Mouse (Mus musculus) naive thymus-derived CD4-positive, alpha-beta T cell, adult 5 months (primary cell): ENCODE measurements around the gene Pgrmc2. TPM values are rescaled to one million over a fixed set of nuclear protein-coding genes. Genes with fewer than 3 reads are reported as not detected.

Experiments
- polyA plus RNA-seq: library from polyadenylated mRNA; unstranded; fragments of 100-300 nt; shearing (Covaris generic); gene quantifications from one replicate; pipeline ENCODE4 v1.2.1, GENCODE M21; 2017

The Pgrmc2 gene
- 21.4 TPM for polyA plus RNA-seq

DNA sequence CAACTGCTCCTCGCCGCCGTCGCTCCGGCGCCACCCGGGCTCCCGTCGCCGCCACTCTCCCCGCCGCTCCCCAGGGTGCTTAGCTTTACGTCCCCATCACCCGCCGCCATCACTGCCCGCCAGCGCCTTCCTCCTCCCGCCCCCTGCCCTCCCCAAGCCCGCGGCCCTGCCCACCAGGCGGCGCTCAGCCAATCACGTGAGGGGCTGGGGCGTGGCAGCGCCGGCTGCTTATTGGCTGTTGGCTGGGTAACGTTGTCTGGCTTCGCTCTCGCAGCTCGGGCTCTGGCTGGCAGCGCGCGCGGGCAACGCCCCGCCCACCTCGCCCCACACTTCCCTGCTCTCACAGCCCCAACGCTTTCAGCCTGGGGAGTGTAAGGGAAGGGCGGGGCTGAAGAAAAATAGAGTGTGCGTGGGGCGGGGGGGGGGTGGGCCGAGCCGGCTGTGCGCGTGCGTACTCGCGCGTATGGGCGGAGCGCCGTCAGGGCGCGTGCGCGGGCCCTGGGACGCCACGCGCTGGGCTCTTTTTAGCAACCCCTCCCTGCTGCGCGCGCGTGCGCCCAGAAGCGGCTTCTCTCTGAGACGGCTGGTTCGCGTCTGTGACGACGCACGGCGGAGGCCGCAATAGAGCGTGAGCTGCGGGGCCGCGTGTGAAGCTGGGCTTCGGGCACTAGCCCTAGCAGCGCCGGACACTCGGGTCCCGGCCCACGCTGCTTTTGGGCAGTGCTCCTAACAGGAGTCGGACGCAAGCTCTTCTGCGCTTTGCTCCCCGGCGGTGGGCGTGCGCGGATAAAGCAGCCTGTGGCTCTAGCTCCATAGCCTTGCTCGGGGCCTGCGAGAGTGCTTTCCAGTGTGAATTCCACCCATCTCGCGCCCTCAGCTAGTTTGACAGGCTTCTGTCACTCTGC is at the start of gene Pgrmc2:
Pgrmc2 (minus strand) TSS at position 162 of the 905 bp plus-strand sequence.

Other genes starting within 250 kb of the Pgrmc2 start
- gene Mfsd8, start 236.2 kb downstream of the Pgrmc2 start, polyA plus RNA-seq: 12.9 TPM
- gene Abhd18, start 236.1 kb downstream of the Pgrmc2 start, polyA plus RNA-seq: 14.4 TPM
- gene 1700034I23Rik, start 180.5 kb downstream of the Pgrmc2 start, polyA plus RNA-seq: 0.44 TPM
- 25.8 TPM for gene Larp1b, start 133.2 kb downstream of the Pgrmc2 start, polyA plus RNA-seq